Mouse (Mus musculus) MEL (cell line): ENCODE measurements around the gene Dram1.

Experiments used
- ELF1 ChIP-seq: IDR thresholded peaks from 2 replicates; pipeline ENCODE4 v1.6.1; 2014; ENCODE audit warnings: low read depth, mild to moderate bottlenecking, inconsistent platforms, low read length, improper control_type of control experiment, moderate library complexity
- EP300 ChIP-seq, 2 experiments: IDR thresholded peaks; 2 replicates each; pipeline ENCODE4 v1.6.1; 2011; ENCODE audit warnings: improper control_type of control experiment in 2 of 2, low read length in 2 of 2, low read depth in 1 of 2, mild to moderate bottlenecking in 1 of 2
- MXI1 ChIP-seq: IDR thresholded peaks from 2 replicates; pipeline ENCODE4 v1.6.1; 2011; ENCODE audit warnings: mild to moderate bottlenecking, low read depth, low read length, improper control_type of control experiment
- POLR2A ChIP-seq, 2 experiments: IDR thresholded peaks; 2 replicates each; pipeline ENCODE4 v1.6.1; 2011 to 2012; ENCODE audit warnings: low read length in 2 of 2, mild to moderate bottlenecking in 2 of 2, control low read depth in 1 of 2, improper control_type of control experiment in 1 of 2, low read depth in 1 of 2, moderate library complexity in 1 of 2; ENCODE audit not compliant: control insufficient read depth in 1 of 2, insufficient read depth in 1 of 2, poor library complexity in 1 of 2
- POLR2AphosphoS2 ChIP-seq: IDR thresholded peaks from 2 replicates; pipeline ENCODE4 v1.6.1; 2011; ENCODE audit warnings: low read length, improper control_type of control experiment
- TBP ChIP-seq: IDR thresholded peaks from 2 replicates; pipeline ENCODE4 v1.8.0; 2011; ENCODE audit warnings: low read depth, low read length, improper control_type of control experiment

GRCm38 (mm10) chr10:88346454-88347245 is 32.2 kb downstream of the Dram1 start:
- TF ChIP-seq MXI1 (no peak), ELF1 (no peak), POLR2A (IDR thresholded peaks at IDR 0.05; ENCODE audit: control insufficient read depth in 1 of 2, insufficient read depth in 1 of 2, low read depth in 1 of 2, low read length in 2 of 2, poor library complexity in 1 of 2) (no peak), TBP (no peak), EP300 (IDR thresholded peaks at IDR 0.05; ENCODE audit: low read depth in 1 of 2, low read length in 2 of 2) (no peak), POLR2AphosphoS2 (no peak)
